Mouse (Mus musculus): Measurements from ENCODE around the gene Plekhb1. TPM values are rescaled to one million over a fixed set of nuclear protein-coding genes. Genes with fewer than 3 reads are reported as not detected.

Gene Plekhb1
- polyA plus RNA-seq, 1 experiment, result not detected

DNA sequence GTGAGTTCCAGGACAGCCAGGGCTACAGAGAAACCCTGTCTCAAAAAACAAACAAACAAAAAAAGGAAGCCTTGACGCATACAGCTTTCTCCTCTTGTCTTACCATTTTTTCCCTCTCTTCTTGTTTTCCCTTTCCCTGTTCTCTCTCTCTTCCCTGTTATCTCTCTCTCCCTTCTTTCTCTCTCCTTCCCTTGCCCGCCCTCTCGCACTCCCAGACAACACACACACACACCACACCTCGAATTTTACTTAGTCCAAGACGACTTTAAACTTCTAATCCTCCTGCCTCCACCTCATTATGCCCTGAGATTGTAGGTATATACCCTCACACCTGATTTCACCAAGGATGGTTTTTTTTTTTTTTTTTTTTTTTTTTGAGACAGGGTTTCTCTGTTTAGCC is 21.9 kb upstream of the Plekhb1 start:
- Histone ChIP-seq H3K4me3 (replicated peaks) (peak overlapping the region; percentile 46), H3K36me3 (ENCODE audit: control insufficient read depth) (peaks cover 6% of the 10 kb centered on the region), H3K4me1 (ENCODE audit: control insufficient read depth) (peaks cover 48% of the 10 kb centered on the region), H3K9me3 (ENCODE audit: control insufficient read depth, low read length) (no peaks in the 10 kb centered on the region), H3K27me3 (ENCODE audit: control insufficient read depth) (no peaks in the 10 kb centered on the region)
- TF ChIP-seq TAL1 (IDR thresholded peaks at IDR 0.05; ENCODE audit: low read length) (no peak), GATA1 (IDR thresholded peaks at IDR 0.05; ENCODE audit: low read length) (no peak)

GRCm38 (mm10) chr7:100683241-100683640 is 21.0 kb upstream of the Plekhb1 start:
- Histone ChIP-seq H3K9me3 (ENCODE audit: control insufficient read depth, low read length) (no peaks in the 10 kb centered on the region), H3K4me3 (replicated peaks) (no peak overlapping the region), H3K36me3 (ENCODE audit: control insufficient read depth) (peaks cover 8% of the 10 kb centered on the region), H3K4me1 (ENCODE audit: control insufficient read depth) (peaks cover 47% of the 10 kb centered on the region), H3K27me3 (ENCODE audit: control insufficient read depth) (no peaks in the 10 kb centered on the region)
- TF ChIP-seq GATA1 (IDR thresholded peaks at IDR 0.05; ENCODE audit: low read length), result no peak

DNA sequence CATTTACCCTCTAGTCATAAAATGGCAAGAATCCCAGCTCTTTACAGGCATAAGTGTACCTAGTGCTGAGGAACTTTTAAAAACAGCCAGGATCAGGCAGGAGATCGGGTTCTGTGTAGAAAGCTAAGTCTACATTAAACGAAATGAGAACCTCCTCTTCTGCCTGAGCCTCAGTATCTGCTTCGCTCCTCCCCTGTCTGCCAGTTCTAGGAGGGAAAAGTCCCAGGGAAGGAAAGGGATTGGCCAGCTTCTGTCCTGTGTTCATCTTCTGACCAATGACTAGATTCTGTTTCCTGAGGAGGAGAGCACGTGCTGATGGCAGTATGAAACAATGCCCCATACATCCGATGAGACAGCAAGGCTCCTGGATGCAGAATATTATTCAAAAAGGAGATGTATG is 18.9 kb upstream of the Plekhb1 start:
- Histone ChIP-seq H3K9me3 (ENCODE audit: control insufficient read depth, low read length) (no peaks in the 10 kb centered on the region), H3K4me3 (replicated peaks) (no peak overlapping the region), H3K4me1 (ENCODE audit: control insufficient read depth) (peaks cover 41% of the 10 kb centered on the region), H3K27me3 (ENCODE audit: control insufficient read depth) (peaks cover 8% of the 10 kb centered on the region), H3K36me3 (ENCODE audit: control insufficient read depth) (peaks cover 8% of the 10 kb centered on the region)
- TF ChIP-seq GATA1 (IDR thresholded peaks at IDR 0.05; ENCODE audit: low read length), result no peak

GRCm38 (mm10) chr7:100678948-100679880 is 17.0 kb upstream of the Plekhb1 start:
- Histone ChIP-seq H3K36me3 (ENCODE audit: control insufficient read depth) (peaks cover 8% of the 10 kb centered on the region), H3K9me3 (ENCODE audit: control insufficient read depth, low read length) (no peaks in the 10 kb centered on the region), H3K4me3 (replicated peaks) (no peak overlapping the region), H3K27me3 (ENCODE audit: control insufficient read depth) (peaks cover 20% of the 10 kb centered on the region), H3K4me1 (ENCODE audit: control insufficient read depth) (peaks cover 24% of the 10 kb centered on the region)
- no peak for TF ChIP-seq TAL1 (IDR thresholded peaks at IDR 0.05; ENCODE audit: low read length)
- TF ChIP-seq GATA1 (IDR thresholded peaks at IDR 0.05; ENCODE audit: low read length), result no peak

DNA sequence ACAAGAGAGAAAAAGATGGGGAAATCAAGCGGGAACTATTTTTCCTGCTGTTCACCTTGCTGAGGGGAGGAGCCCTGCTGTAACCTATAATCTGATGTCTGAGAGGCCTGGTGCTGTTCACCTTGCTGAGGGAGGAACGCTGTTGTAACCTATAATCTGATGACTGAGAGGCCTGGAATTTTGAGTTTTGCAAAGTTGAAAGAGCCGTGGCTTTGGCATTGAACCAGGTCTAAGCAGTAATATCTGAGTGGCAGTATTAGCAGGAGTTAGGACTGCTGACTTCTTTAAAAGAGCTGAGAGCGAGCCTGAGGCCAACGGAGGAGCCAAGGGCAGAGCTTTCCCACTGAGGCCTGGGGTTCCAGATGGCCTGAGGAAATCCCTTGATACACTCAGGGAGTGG is 15.8 kb upstream of the Plekhb1 start:
- TF ChIP-seq TAL1 (IDR thresholded peaks at IDR 0.05; ENCODE audit: low read length), result no peak
- no peak for TF ChIP-seq GATA1 (IDR thresholded peaks at IDR 0.05; ENCODE audit: low read length)
- Histone ChIP-seq H3K9me3 (ENCODE audit: control insufficient read depth, low read length) (no peaks in the 10 kb centered on the region), H3K27me3 (ENCODE audit: control insufficient read depth) (peaks cover 31% of the 10 kb centered on the region), H3K4me1 (ENCODE audit: control insufficient read depth) (peaks cover 15% of the 10 kb centered on the region), H3K4me3 (replicated peaks) (no peak overlapping the region), H3K36me3 (ENCODE audit: control insufficient read depth) (peaks cover 8% of the 10 kb centered on the region)

GRCm38 (mm10) chr7:100674941-100675340 is 12.7 kb upstream of the Plekhb1 start:
- no peaks in the 10 kb centered on the region for H3K9me3 ChIP-seq (ENCODE audit: control insufficient read depth, low read length)
- peak overlapping the region; percentile 59 for H3K4me3 ChIP-seq (replicated peaks)
- no peak for TF ChIP-seq TAL1 (IDR thresholded peaks at IDR 0.05; ENCODE audit: low read length)
- TF ChIP-seq GATA1 (IDR thresholded peaks at IDR 0.05; ENCODE audit: low read length), result no peak
- H3K4me1 ChIP-seq (ENCODE audit: control insufficient read depth), result peaks cover 8% of the 10 kb centered on the region
- peaks cover 48% of the 10 kb centered on the region for H3K27me3 ChIP-seq (ENCODE audit: control insufficient read depth)
- H3K36me3 ChIP-seq (ENCODE audit: control insufficient read depth), result peaks cover 2% of the 10 kb centered on the region

DNA sequence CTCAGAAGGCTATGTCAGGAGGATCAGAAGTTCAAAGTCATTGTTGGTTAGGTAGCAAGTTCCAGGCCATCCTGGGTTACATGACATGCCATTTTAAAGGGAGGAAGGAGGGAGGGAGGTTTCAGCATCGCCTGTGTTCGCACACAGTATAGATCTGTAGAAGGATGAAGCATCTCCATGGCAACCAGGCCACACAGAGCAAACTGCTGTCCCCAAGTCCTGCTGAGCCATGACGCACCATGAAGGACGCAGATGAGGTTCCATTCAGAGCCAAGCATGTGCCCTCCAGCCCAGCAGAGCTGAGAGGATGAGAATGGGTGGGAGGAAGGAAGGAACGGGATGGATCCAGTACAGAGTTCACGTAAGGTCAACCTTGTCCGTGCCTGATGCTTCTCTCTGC is 11.2 kb upstream of the Plekhb1 start:
- no peak overlapping the region for H3K4me3 ChIP-seq (replicated peaks)
- TF ChIP-seq GATA1 (IDR thresholded peaks at IDR 0.05; ENCODE audit: low read length) (no peak), TAL1 (IDR thresholded peaks at IDR 0.05; ENCODE audit: low read length) (no peak)
- no peaks in the 10 kb centered on the region; the same call in 1 of the 2 replicates for H3K36me3 ChIP-seq (ENCODE audit: control insufficient read depth)
- H3K4me1 ChIP-seq (ENCODE audit: control insufficient read depth), result peaks cover 3% of the 10 kb centered on the region
- H3K27me3 ChIP-seq (ENCODE audit: control insufficient read depth), result peaks cover 57% of the 10 kb centered on the region
- no peaks in the 10 kb centered on the region for H3K9me3 ChIP-seq (ENCODE audit: control insufficient read depth, low read length)

GRCm38 (mm10) chr7:100670646-100671045 is 8.4 kb upstream of the Plekhb1 start:
- Histone ChIP-seq H3K4me1 (ENCODE audit: control insufficient read depth) (peaks cover 1% of the 10 kb centered on the region; the same call in 1 of the 2 replicates), H3K4me3 (replicated peaks) (no peak overlapping the region), H3K36me3 (ENCODE audit: control insufficient read depth) (no peaks in the 10 kb centered on the region), H3K27me3 (ENCODE audit: control insufficient read depth) (peaks cover 59% of the 10 kb centered on the region), H3K9me3 (ENCODE audit: control insufficient read depth, low read length) (no peaks in the 10 kb centered on the region)
- no peak for TF ChIP-seq TAL1 (IDR thresholded peaks at IDR 0.05; ENCODE audit: low read length)
- TF ChIP-seq GATA1 (IDR thresholded peaks at IDR 0.05; ENCODE audit: low read length), result no peak

GRCm38 (mm10) chr7:100663729-100664304 is 1.6 kb upstream of the Plekhb1 start:
- peaks cover 40% of the 10 kb centered on the region for H3K27me3 ChIP-seq (ENCODE audit: control insufficient read depth)
- H3K4me3 ChIP-seq (replicated peaks), result no peak overlapping the region
- TF ChIP-seq GATA1 (IDR thresholded peaks at IDR 0.05; ENCODE audit: low read length), result no peak
- no peak for TF ChIP-seq TAL1 (IDR thresholded peaks at IDR 0.05; ENCODE audit: low read length)
- no peaks in the 10 kb centered on the region for H3K9me3 ChIP-seq (ENCODE audit: control insufficient read depth, low read length)
- H3K4me1 ChIP-seq (ENCODE audit: control insufficient read depth), result peaks cover 9% of the 10 kb centered on the region
- no peaks in the 10 kb centered on the region for H3K36me3 ChIP-seq (ENCODE audit: control insufficient read depth)

All from erythroblast, embryonic 14.5 days (primary cell).